Mouse (Mus musculus): ENCODE results near the gene Mest.

The Mest gene

GRCm38 (mm10) chr6:30738464-30739006 is 15.2 kb downstream of the Mest start:
- no peak for DNase-seq (ENCODE audit: low spot score in 2 of 2)

- DNase-seq (ENCODE audit: low spot score in 2 of 2): no peak
These were observed 15.9 kb downstream of the Mest start for GRCm38 (mm10) chr6:30739177-30739747.

- no peak for DNase-seq (ENCODE audit: low spot score in 2 of 2)
These were observed 21.5 kb downstream of the Mest start for GRCm38 (mm10) chr6:30744846-30745245.

GRCm38 (mm10) chr6:30745591-30745990 is 22.2 kb downstream of the Mest start:
- no peak for DNase-seq (ENCODE audit: low spot score in 2 of 2)

- no peak for DNase-seq (ENCODE audit: low spot score in 2 of 2)
These were observed 24.4 kb downstream of the Mest start for GRCm38 (mm10) chr6:30747631-30748357.

GRCm38 (mm10) chr6:30748358-30748910 is 25.1 kb downstream of the Mest start:
- DNase-seq (ENCODE audit: low spot score in 2 of 2): no peak

GRCm38 (mm10) chr6:30749042-30749689 is 25.8 kb downstream of the Mest start:
- DNase-seq (ENCODE audit: low spot score in 2 of 2): no peak

GRCm38 (mm10) chr6:30749892-30750291 is 26.5 kb downstream of the Mest start:
- DNase-seq (ENCODE audit: low spot score in 2 of 2): no peak

GRCm38 (mm10) chr6:30750482-30750881 is 27.1 kb downstream of the Mest start:
- no peak for DNase-seq (ENCODE audit: low spot score in 2 of 2)

- DNase-seq (ENCODE audit: low spot score in 2 of 2): no peak
These were observed 27.9 kb downstream of the Mest start for GRCm38 (mm10) chr6:30751209-30751608.

All from frontal cortex, postnatal 14 days (tissue).